Mouse (Mus musculus) megakaryocyte, embryonic 14.5 days (primary cell): ENCODE data around the gene Epb42.

ENCODE experiments used
- FLI1 ChIP-seq: IDR thresholded peaks from 2 replicates; pipeline ENCODE4 v1.6.1; 2012; ENCODE audit warnings: low read length, inconsistent platforms, mixed read lengths
- GATA1 ChIP-seq: IDR thresholded peaks from 3 replicates; pipeline ENCODE4 v1.6.1; 2012; ENCODE audit warnings: mixed read lengths, low read length, inconsistent platforms, borderline replicate concordance

DNA sequence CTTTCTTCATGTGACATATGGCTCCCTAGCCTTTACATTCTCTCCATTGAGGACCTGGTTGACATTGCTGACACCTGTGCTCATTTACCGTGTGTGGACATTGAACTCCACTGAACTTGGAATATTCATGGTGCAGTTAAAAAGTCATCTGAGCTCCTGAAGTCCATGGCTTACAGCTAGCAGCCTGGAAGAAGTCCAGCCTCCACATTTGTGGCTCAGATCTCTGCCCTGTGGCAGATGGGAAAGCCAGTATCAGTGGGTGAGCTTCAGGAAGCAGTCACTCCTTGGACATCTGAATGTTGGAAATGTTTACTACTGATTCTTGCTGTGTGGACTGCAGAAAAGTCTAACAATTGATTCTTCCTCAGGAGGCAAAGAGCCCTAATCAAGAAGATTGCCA lies 29.9 kb downstream of the Epb42 start:
- no peak for TF ChIP-seq GATA1
- no peak for TF ChIP-seq FLI1
